Mouse (Mus musculus): ENCODE data around the gene AI464131.
A peak's percentile ranks its signal among the peaks of the same experiment; 100 is the strongest.

DNA sequence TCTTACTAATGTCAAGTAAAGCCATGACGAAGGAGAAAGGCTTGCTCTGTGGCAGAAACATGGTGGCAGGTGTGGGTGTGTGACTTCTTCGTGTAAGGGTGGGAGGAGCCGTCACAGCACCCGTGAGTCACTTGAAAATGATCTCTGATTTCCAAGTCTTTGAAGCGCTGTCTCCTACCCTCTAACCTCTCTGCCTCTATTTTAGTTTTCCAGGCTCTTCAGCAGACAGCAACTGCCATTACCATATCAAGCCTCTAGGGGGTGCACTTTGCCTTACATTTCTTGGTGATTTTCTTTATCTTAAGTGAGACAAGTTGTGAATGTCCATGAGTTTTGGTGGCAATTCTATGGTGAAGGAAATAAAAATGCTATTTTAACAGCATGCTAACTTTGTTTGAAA, 19.9 kb upstream of the AI464131 start:
- no peak for TF ChIP-seq POLR2A (IDR thresholded peaks at IDR 0.05; ENCODE audit: extremely low read depth, insufficient read depth, low read length)
- 0 out of 2 replicates have a peak, but pooled peaks have one; percentile 8 for TF ChIP-seq CTCF (IDR thresholded peaks at IDR 0.05; ENCODE audit: low read depth, low read length)

All from liver, adult 2 months (tissue).